Mouse (Mus musculus) heart, embryonic 14.5 days (tissue): Measurements from ENCODE around the gene Slc35g3. TPM values are rescaled to one million over a fixed set of nuclear protein-coding genes. Genes with fewer than 3 reads are reported as not detected.

Experiments
- polyA plus RNA-seq: library from polyadenylated mRNA; unstranded; fragments of >200 nt; fragmentation: Nextera tagmentation; extraction: Ambion mirVana; gene quantifications from 2 replicates; pipeline ENCODE4 v1.2.1, GENCODE M21; 2014

The Slc35g3 gene
- polyA plus RNA-seq, 1 experiment from 2014 or later, result not detected

Other genes starting within 250 kb of the Slc35g3 start
- gene Dnah2, start 212.9 kb downstream of the Slc35g3 start, polyA plus RNA-seq, result 0.13 and 0.36 TPM in 2 replicates
- gene Efnb3, start 201.8 kb downstream of the Slc35g3 start, polyA plus RNA-seq, result 14.2 and 20.4 TPM in 2 replicates
- 11.1 and 14.3 TPM in 2 replicates for gene Wrap53, start 181.7 kb downstream of the Slc35g3 start, polyA plus RNA-seq
- 71.2 and 71.9 TPM in 2 replicates for gene Trp53, start 181.6 kb downstream of the Slc35g3 start, polyA plus RNA-seq
- 31.5 and 33.8 TPM in 2 replicates for gene Atp1b2, start 156.0 kb downstream of the Slc35g3 start, polyA plus RNA-seq
- gene Shbg, start 144.1 kb downstream of the Slc35g3 start, polyA plus RNA-seq, result not detected in 2 replicates
- gene Sat2, start 139.9 kb downstream of the Slc35g3 start, polyA plus RNA-seq, result 16.2 and 17.9 TPM in 2 replicates
- 24.2 and 25.8 TPM in 2 replicates for gene Fxr2, start 129.0 kb downstream of the Slc35g3 start, polyA plus RNA-seq
- not detected in 2 replicates for gene Sox15, start 106.7 kb downstream of the Slc35g3 start, polyA plus RNA-seq
- gene Mpdu1, start 99.3 kb downstream of the Slc35g3 start, polyA plus RNA-seq, result 14.9 and 29.1 TPM in 2 replicates
- 12.1 and 14.4 TPM in 2 replicates for gene Cd68, start 95.8 kb downstream of the Slc35g3 start, polyA plus RNA-seq
- gene Eif4a1, start 89.5 kb downstream of the Slc35g3 start, polyA plus RNA-seq, result 313 and 403 TPM in 2 replicates
- gene Senp3, start 79.9 kb downstream of the Slc35g3 start, polyA plus RNA-seq, result 43.2 and 59.4 TPM in 2 replicates
- gene Tnfsf13, start 76.2 kb downstream of the Slc35g3 start, polyA plus RNA-seq, result 0.24 and 0.63 TPM in 2 replicates
- gene Tnfsf12, start 66.1 kb downstream of the Slc35g3 start, polyA plus RNA-seq, result 7.7 and 10.3 TPM in 2 replicates
- 2.5 and 6.8 TPM in 2 replicates for gene Tnfsfm13, start 65.9 kb downstream of the Slc35g3 start, polyA plus RNA-seq
- 19.9 and 20.1 TPM in 2 replicates for gene Polr2a, start 3.3 kb downstream of the Slc35g3 start, polyA plus RNA-seq
- 3.7 TPM in 2 replicates for gene Zbtb4, start 3.9 kb upstream of the Slc35g3 start, polyA plus RNA-seq
- 5.5 and 5.8 TPM in 2 replicates for gene Chrnb1, start 34.0 kb upstream of the Slc35g3 start, polyA plus RNA-seq
- gene Fgf11, start 39.9 kb upstream of the Slc35g3 start, polyA plus RNA-seq, result 2.0 and 2.1 TPM in 2 replicates
- gene Tmem102, start 43.7 kb upstream of the Slc35g3 start, polyA plus RNA-seq, result 1.7 and 1.8 TPM in 2 replicates
- gene Gm39566, start 53.3 kb upstream of the Slc35g3 start, polyA plus RNA-seq, result not detected in 2 replicates
- gene Spem2, start 56.5 kb upstream of the Slc35g3 start, polyA plus RNA-seq, result not detected in 2 replicates
- not detected in 2 replicates for gene Spem1, start 60.2 kb upstream of the Slc35g3 start, polyA plus RNA-seq
- 2.4 and 2.6 TPM in 2 replicates for gene Nlgn2, start 75.8 kb upstream of the Slc35g3 start, polyA plus RNA-seq
- 340 and 379 TPM in 2 replicates for gene Tmem256, start 76.5 kb upstream of the Slc35g3 start, polyA plus RNA-seq
- gene Plscr3, start 84.4 kb upstream of the Slc35g3 start, polyA plus RNA-seq, result 66.5 and 75.8 TPM in 2 replicates
- 0.15 TPM in 1 of 2 replicates, not detected in the other for gene Tnk1, start 96.8 kb upstream of the Slc35g3 start, polyA plus RNA-seq
- gene Tmem95, start 116.0 kb upstream of the Slc35g3 start, polyA plus RNA-seq, result not detected in 2 replicates
- 2.6 and 2.8 TPM in 2 replicates for gene Kctd11, start 119.4 kb upstream of the Slc35g3 start, polyA plus RNA-seq
- 3.6 and 3.8 TPM in 2 replicates for gene Acap1, start 133.6 kb upstream of the Slc35g3 start, polyA plus RNA-seq
- 4.5 and 5.1 TPM in 2 replicates for gene 2810408A11Rik, start 139.0 kb upstream of the Slc35g3 start, polyA plus RNA-seq
- gene Neurl4, start 139.1 kb upstream of the Slc35g3 start, polyA plus RNA-seq, result 7.5 and 11.1 TPM in 2 replicates
- 45.2 and 46.8 TPM in 2 replicates for gene Gps2, start 151.9 kb upstream of the Slc35g3 start, polyA plus RNA-seq
- gene Eif5a, start 160.0 kb upstream of the Slc35g3 start, polyA plus RNA-seq, result 1,047 and 1,081 TPM in 2 replicates
- gene Ybx2, start 173.8 kb upstream of the Slc35g3 start, polyA plus RNA-seq, result 6.6 and 7.3 TPM in 2 replicates
- 27.6 and 28.5 TPM in 2 replicates for gene Slc2a4, start 186.2 kb upstream of the Slc35g3 start, polyA plus RNA-seq
- gene Cldn7, start 202.8 kb upstream of the Slc35g3 start, polyA plus RNA-seq, result 1.2 and 2.4 TPM in 2 replicates
- 22.3 and 26.0 TPM in 2 replicates for gene Ctdnep1, start 219.2 kb upstream of the Slc35g3 start, polyA plus RNA-seq
- 107 and 114 TPM in 2 replicates for gene Elp5, start 220.5 kb upstream of the Slc35g3 start, polyA plus RNA-seq
- 454 and 540 TPM in 2 replicates for gene Gabarap, start 229.2 kb upstream of the Slc35g3 start, polyA plus RNA-seq
- 22.2 and 27.5 TPM in 2 replicates for gene Phf23, start 233.8 kb upstream of the Slc35g3 start, polyA plus RNA-seq
- 15.0 and 16.6 TPM in 2 replicates for gene Dvl2, start 238.6 kb upstream of the Slc35g3 start, polyA plus RNA-seq